Mouse (Mus musculus) ovary, postnatal 10 days (tissue): ENCODE data around the gene Sh3gl2.

Experiments used
- DNase-seq: peaks from one replicate; pipeline ENCODE4 v3.0.0; 2022; ENCODE audit warnings: low spot score

Sh3gl2 gene

GRCm38 (mm10) chr4:85205071-85205635 is at the start of gene Sh3gl2:
TSS of gene Sh3gl2 (plus strand) at chr4:85205126.
- peak; percentile 26 for DNase-seq

GRCm38 (mm10) chr4:85161156-85161555 is 43.8 kb upstream of the Sh3gl2 start:
- no peak for DNase-seq

GRCm38 (mm10) chr4:85162468-85163312 is 42.2 kb upstream of the Sh3gl2 start:
- DNase-seq, result peak; percentile 4

GRCm38 (mm10) chr4:85163313-85163615 is 41.7 kb upstream of the Sh3gl2 start:
- DNase-seq, result no peak

GRCm38 (mm10) chr4:85168001-85168400 is 36.9 kb upstream of the Sh3gl2 start:
- no peak for DNase-seq

- no peak for DNase-seq
These were observed 29.5 kb upstream of the Sh3gl2 start for GRCm38 (mm10) chr4:85175466-85175865.

- DNase-seq, result no peak
These were observed 26.4 kb upstream of the Sh3gl2 start for GRCm38 (mm10) chr4:85178394-85179051.

GRCm38 (mm10) chr4:85186011-85186410 is 18.9 kb upstream of the Sh3gl2 start:
- DNase-seq, result no peak

- DNase-seq, result no peak
These were observed 8.7 kb upstream of the Sh3gl2 start for GRCm38 (mm10) chr4:85196201-85196600.

- DNase-seq, result no peak
These were observed 6.5 kb upstream of the Sh3gl2 start for GRCm38 (mm10) chr4:85198431-85198830.

GRCm38 (mm10) chr4:85202582-85202981 is 2.3 kb upstream of the Sh3gl2 start:
- no peak for DNase-seq

- DNase-seq, result peak; percentile 19
These were observed 798 bp downstream of the Sh3gl2 start for GRCm38 (mm10) chr4:85205636-85206211.

GRCm38 (mm10) chr4:85206675-85207400 is 1.9 kb downstream of the Sh3gl2 start:
- no peak for DNase-seq

- no peak for DNase-seq
These were observed 2.6 kb downstream of the Sh3gl2 start for GRCm38 (mm10) chr4:85207515-85207914.

- DNase-seq, result no peak
These were observed 3.6 kb downstream of the Sh3gl2 start for GRCm38 (mm10) chr4:85208531-85208930.

GRCm38 (mm10) chr4:85210953-85211352 is 6.0 kb downstream of the Sh3gl2 start:
- DNase-seq, result no peak

- DNase-seq, result no peak
These were observed 12.1 kb downstream of the Sh3gl2 start for GRCm38 (mm10) chr4:85217003-85217402.

GRCm38 (mm10) chr4:85222716-85223115 is 17.8 kb downstream of the Sh3gl2 start:
- DNase-seq, result no peak

- DNase-seq, result no peak
These were observed 21.8 kb downstream of the Sh3gl2 start for GRCm38 (mm10) chr4:85226731-85227130.

- DNase-seq, result no peak
These were observed 23.0 kb downstream of the Sh3gl2 start for GRCm38 (mm10) chr4:85227664-85228588.

- DNase-seq, result no peak
These were observed 23.6 kb downstream of the Sh3gl2 start for GRCm38 (mm10) chr4:85228589-85228948.
